Comparison of ENCODE assay signal across 9 mouse cellular contexts in genomic region chr9:23581039-23581606, GRCm38 (mm10).
DNase-seq lines count a peak whose midpoint lies in the region; ATAC-seq and TF ChIP-seq lines count a peak whose summit lies in the region.
"Had no signal": no experiment of that assay in that cellular context is flagged by ENCODE, and none has a peak within 500 bp of the region (broad histone marks: within the 10 kb centered on the region; RNA-seq: fewer than 3 reads in every experiment).

No protein-coding gene starts in this region.

- TF ChIP-seq POLR2A in olfactory bulb, adult 2 months (IDR thresholded peaks at IDR 0.05; ENCODE audit: insufficient read depth, low read depth, low read length), result no peak

- 18% methylated on average over 6 of the region's 6 CpGs for WGBS in embryonic facial prominence, embryonic 14.5 days
- WGBS in heart, embryonic 15.5 days, result 9% methylated on average over 6 of the region's 6 CpGs
- WGBS in liver, embryonic 14.5 days (ENCODE audit: insufficient replicate concordance), result 13% methylated on average over 6 of the region's 6 CpGs
- WGBS in olfactory bulb, adult 2 months, result 12% methylated on average over 6 of the region's 6 CpGs

- no peak overlapping the region for H3K27ac ChIP-seq in embryonic facial prominence, embryonic 14.5 days (replicated peaks; ENCODE audit: low read depth, low read length)
- 0 out of 2 replicates have a peak overlapping the region, but pooled peaks have one; percentile 13 for H3K27ac ChIP-seq in heart, embryonic 15.5 days
- H3K27ac ChIP-seq in liver, embryonic 14.5 days, result no peak overlapping the region
- H3K27ac ChIP-seq in olfactory bulb, adult 2 months (ENCODE audit: insufficient read depth, low read depth, low read length), result no peak overlapping the region
- H3K27ac ChIP-seq: embryonic facial prominence, embryonic 15.5 days had no signal

- H3K4me1 ChIP-seq in embryonic facial prominence, embryonic 14.5 days (ENCODE audit: control insufficient read depth, insufficient read depth, low read length), result no peaks in the 10 kb centered on the region
- peaks cover 13% of the 10 kb centered on the region for H3K4me1 ChIP-seq in heart, embryonic 15.5 days (replicated peaks)
- H3K4me1 ChIP-seq in liver, embryonic 14.5 days (replicated peaks; ENCODE audit: control insufficient read depth in 2 of 2, insufficient read depth in 2 of 2, low read length in 1 of 2), result no peaks in the 10 kb centered on the region
- H3K4me1 ChIP-seq in olfactory bulb, adult 2 months (ENCODE audit: control insufficient read depth, insufficient read depth, low read length), result no peaks in the 10 kb centered on the region
- H3K4me1 ChIP-seq: embryonic facial prominence, embryonic 15.5 days had no signal

- peak; percentile 77 for TF ChIP-seq CTCF in liver, embryonic 14.5 days (IDR thresholded peaks at IDR 0.05; ENCODE audit: low read depth)
- 0 out of 2 replicates have a peak, but pooled peaks have one; percentile 16 for TF ChIP-seq CTCF in olfactory bulb, adult 2 months (IDR thresholded peaks at IDR 0.05; ENCODE audit: insufficient read depth, low read depth, low read length)

- no peak overlapping the region for H3K4me3 ChIP-seq in embryonic facial prominence, embryonic 14.5 days (ENCODE audit: low read depth, low read length)
- H3K4me3 ChIP-seq in heart, embryonic 15.5 days, result no peak overlapping the region
- H3K4me3 ChIP-seq in liver, embryonic 14.5 days (ENCODE audit: insufficient read depth in 1 of 2, low read depth in 2 of 2, low read length in 2 of 2), result no peak overlapping the region
- no peak overlapping the region for H3K4me3 ChIP-seq in olfactory bulb, adult 2 months (ENCODE audit: insufficient read depth, low read depth, low read length)
- H3K4me3 ChIP-seq: embryonic facial prominence, embryonic 15.5 days had no signal

- TF ChIP-seq EP300 in liver, embryonic 14.5 days (IDR thresholded peaks at IDR 0.05; ENCODE audit: low read depth), result no peak

- H3K9me3 ChIP-seq in embryonic facial prominence, embryonic 14.5 days (ENCODE audit: control insufficient read depth, low read length), result no peaks in the 10 kb centered on the region
- no peaks in the 10 kb centered on the region for H3K9me3 ChIP-seq in heart, embryonic 15.5 days (replicated peaks)
- H3K9me3 ChIP-seq in liver, embryonic 14.5 days (ENCODE audit: control insufficient read depth, low read length), result no peaks in the 10 kb centered on the region
- H3K9me3 ChIP-seq: embryonic facial prominence, embryonic 15.5 days had no signal

- no peak overlapping the region for H3K9ac ChIP-seq in embryonic facial prominence, embryonic 14.5 days (ENCODE audit: low read depth, low read length)
- H3K9ac ChIP-seq in heart, embryonic 15.5 days, result no peak overlapping the region
- no peak overlapping the region for H3K9ac ChIP-seq in liver, embryonic 14.5 days (replicated peaks)
- H3K9ac ChIP-seq: embryonic facial prominence, embryonic 15.5 days had no signal

- 0 out of 2 replicates have a peak, but pooled peaks have one; percentile 63 for ATAC-seq in embryonic facial prominence, embryonic 14.5 days (ENCODE audit: low read depth)
- ATAC-seq in heart, embryonic 15.5 days (replicated peaks; ENCODE audit: insufficient number of reproducible peaks, insufficient read depth, low FRiP score, low read depth), result peak; percentile 79
- no peak for ATAC-seq in liver, embryonic 14.5 days (ENCODE audit: insufficient read depth)

- peak; percentile 19 to 23 for DNase-seq in B cell, adult 2 months
- peak; percentile 74 for DNase-seq in adrenal gland, postnatal 25 days
- DNase-seq in embryonic facial prominence, embryonic 14.5 days (ENCODE audit: low spot score), result peak; percentile 87
- DNase-seq in kidney, postnatal 10 days, result peak; percentile 82
- peak; percentile 2 to 17 (median 4) for DNase-seq in liver, embryonic 14.5 days (ENCODE audit: low read depth in 3 of 3, low spot score in 3 of 3)
- DNase-seq in thymus, postnatal 25 days, result peak; percentile 6

- H3K36me3 ChIP-seq in embryonic facial prominence, embryonic 14.5 days (ENCODE audit: control insufficient read depth, insufficient read depth, low read length), result no peaks in the 10 kb centered on the region
- H3K36me3 ChIP-seq in heart, embryonic 15.5 days, result no peaks in the 10 kb centered on the region
- H3K36me3 ChIP-seq in liver, embryonic 14.5 days (replicated peaks; ENCODE audit: control insufficient read depth, insufficient read depth, low read depth), result no peaks in the 10 kb centered on the region
- H3K36me3 ChIP-seq: embryonic facial prominence, embryonic 15.5 days had no signal

- H3K27me3 ChIP-seq in embryonic facial prominence, embryonic 14.5 days (replicated peaks; ENCODE audit: control insufficient read depth, insufficient read depth, low read length), result no peaks in the 10 kb centered on the region
- no peaks in the 10 kb centered on the region for H3K27me3 ChIP-seq in heart, embryonic 15.5 days
- no peaks in the 10 kb centered on the region for H3K27me3 ChIP-seq in liver, embryonic 14.5 days (ENCODE audit: control insufficient read depth, insufficient read depth, low read length)
- H3K27me3 ChIP-seq: embryonic facial prominence, embryonic 15.5 days had no signal

- H3K4me2 ChIP-seq in embryonic facial prominence, embryonic 14.5 days (ENCODE audit: low read depth, low read length), result no peak overlapping the region
- H3K4me2 ChIP-seq in heart, embryonic 15.5 days, result 0 out of 2 replicates have a peak overlapping the region, but pooled peaks have one; percentile 9
- no peak overlapping the region for H3K4me2 ChIP-seq in liver, embryonic 14.5 days (ENCODE audit: low read depth)
- H3K4me2 ChIP-seq: embryonic facial prominence, embryonic 15.5 days had no signal

Comparison
In these comparisons a context has a peak if more than half of its experiments do, and no peak if none do; other contexts are left out.
1. DNase-seq: peak in every context shown above with its lines; median percentile 87 in embryonic facial prominence, embryonic 14.5 days; 82 in kidney, postnatal 10 days; 74 in adrenal gland, postnatal 25 days; 21 in B cell, adult 2 months; 6 in thymus, postnatal 25 days; 4 in liver, embryonic 14.5 days.